Mouse (Mus musculus) erythroblast, embryonic 14.5 days (primary cell): ENCODE measurements at regions not wholly inside any gene's neighbourhood (a gene's known extent, or its start where the extent isn't known, plus 50 kb on each side); places are given as distances from the start of the nearest gene placed in this dataset.

Experiments
- H3K27me3 ChIP-seq: 2 replicates; pipeline ENCODE4 v1.6.1; 2012; ENCODE audit warnings: inconsistent platforms; ENCODE audit not compliant: control insufficient read depth
- H3K36me3 ChIP-seq: 2 replicates; pipeline ENCODE4 v1.6.1; 2012; ENCODE audit warnings: mild to moderate bottlenecking, inconsistent platforms; ENCODE audit not compliant: control insufficient read depth
- H3K4me1 ChIP-seq: 2 replicates; pipeline ENCODE4 v1.6.1; 2012; ENCODE audit warnings: inconsistent platforms; ENCODE audit not compliant: control insufficient read depth
- H3K4me3 ChIP-seq: replicated peaks from 2 replicates; pipeline ENCODE3; 2012; ENCODE audit warnings: moderate library complexity, mild to moderate bottlenecking, inconsistent platforms
- H3K9me3 ChIP-seq: 2 replicates; pipeline ENCODE4 v1.6.1; 2012; ENCODE audit warnings: low read length, inconsistent platforms, mixed read lengths; ENCODE audit not compliant: control insufficient read depth
- GATA1 ChIP-seq: IDR thresholded peaks from 2 replicates; pipeline ENCODE4 v1.6.1; 2012; ENCODE audit warnings: low read length, inconsistent platforms, mixed read lengths
- TAL1 ChIP-seq: IDR thresholded peaks from 3 replicates; pipeline ENCODE4 v1.6.1; 2012; ENCODE audit warnings: low read length, inconsistent platforms, mixed read lengths

DNA sequence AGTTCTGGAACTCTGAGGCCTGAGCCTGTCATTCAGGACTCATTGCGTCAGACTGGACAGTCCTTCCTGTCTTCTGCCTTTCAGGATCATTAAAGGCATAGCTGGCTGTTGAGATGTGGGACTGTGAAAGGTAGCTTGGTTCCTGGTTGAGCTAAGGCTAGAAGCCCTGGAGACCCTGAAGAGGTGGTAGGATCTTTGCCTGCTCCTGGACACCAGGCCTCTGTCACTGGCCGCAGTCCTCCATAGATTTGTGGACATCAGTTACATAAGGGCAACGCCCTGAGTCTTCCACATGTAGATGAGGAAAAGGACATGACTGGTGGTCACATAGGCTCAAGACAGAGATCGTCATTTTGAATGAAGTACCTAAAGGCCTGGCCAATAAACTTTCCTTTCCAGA is 127.9 kb downstream of the Opa1 start:
- Histone ChIP-seq H3K4me1 (no peaks in the 10 kb centered on the region), H3K27me3 (no peaks in the 10 kb centered on the region), H3K4me3 (no peak overlapping the region), H3K9me3 (no peaks in the 10 kb centered on the region), H3K36me3 (no peaks in the 10 kb centered on the region)
- TF ChIP-seq GATA1 (no peak), TAL1 (no peak)

DNA sequence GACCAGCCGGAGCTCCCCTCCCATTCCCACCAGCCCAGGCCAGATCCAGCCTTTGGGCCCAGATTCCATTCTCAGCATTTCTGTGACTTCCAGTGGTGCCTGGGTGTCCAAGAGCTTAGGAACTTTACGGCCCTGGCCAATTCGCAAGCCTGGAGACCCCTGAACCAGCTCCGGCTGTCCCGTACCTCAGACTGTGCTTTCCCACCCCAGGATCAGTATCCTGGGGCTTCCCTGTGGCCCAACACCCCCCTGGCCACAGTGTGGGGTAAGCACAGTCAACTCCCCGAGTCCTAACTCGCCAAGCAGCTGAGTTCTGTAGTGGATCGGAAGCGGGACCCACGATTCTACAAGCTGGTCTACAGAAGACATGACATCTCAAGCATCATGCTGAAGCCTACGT is 128.5 kb downstream of the Opa1 start:
- no peaks in the 10 kb centered on the region for H3K9me3 ChIP-seq
- TF ChIP-seq GATA1: no peak
- TF ChIP-seq TAL1: no peak
- no peaks in the 10 kb centered on the region for H3K36me3 ChIP-seq
- H3K4me3 ChIP-seq: no peak overlapping the region
- H3K4me1 ChIP-seq: no peaks in the 10 kb centered on the region
- no peaks in the 10 kb centered on the region for H3K27me3 ChIP-seq

- Histone ChIP-seq H3K27me3 (no peaks in the 10 kb centered on the region), H3K4me1 (no peaks in the 10 kb centered on the region), H3K4me3 (no peak overlapping the region)
These were observed 129.9 kb downstream of the Opa1 start for GRCm38 (mm10) chr16:29709072-29709471.

DNA sequence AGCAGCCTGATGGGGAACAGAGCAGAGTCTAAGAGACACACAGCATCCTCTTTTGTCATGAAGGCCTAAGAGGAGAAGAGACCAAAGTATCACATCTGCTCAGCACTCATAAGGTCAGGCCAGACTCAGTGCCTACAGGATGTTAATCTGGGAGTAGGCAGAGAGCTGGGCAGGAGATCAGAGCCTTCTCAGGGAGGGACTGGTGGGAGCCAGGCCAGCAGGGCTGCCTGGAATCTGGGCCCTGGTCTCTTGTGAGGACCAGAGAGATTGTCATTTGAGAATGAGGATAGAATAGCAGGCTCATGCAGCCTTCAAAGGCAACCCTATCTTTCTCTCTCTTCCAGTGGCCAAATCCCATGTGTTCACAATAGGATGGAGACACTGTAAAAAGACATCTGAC is 132.3 kb downstream of the Opa1 start:
- Histone ChIP-seq H3K36me3 (no peaks in the 10 kb centered on the region), H3K27me3 (no peaks in the 10 kb centered on the region), H3K4me3 (no peak overlapping the region), H3K9me3 (no peaks in the 10 kb centered on the region), H3K4me1 (no peaks in the 10 kb centered on the region)
- TF ChIP-seq GATA1 (no peak), TAL1 (no peak)

More at GRCm38 (mm10) chr16:29709072-29709471, 129.9 kb downstream of the Opa1 start:
- TF ChIP-seq GATA1 (no peak), TAL1 (no peak)
- Histone ChIP-seq H3K36me3 (no peaks in the 10 kb centered on the region), H3K9me3 (no peaks in the 10 kb centered on the region)

GRCm38 (mm10) chr16:29711912-29712681 is 133.0 kb downstream of the Opa1 start:
- TF ChIP-seq TAL1 (no peak), GATA1 (no peak)
- H3K9me3 ChIP-seq: no peaks in the 10 kb centered on the region
- H3K4me1 ChIP-seq: no peaks in the 10 kb centered on the region
- no peaks in the 10 kb centered on the region for H3K36me3 ChIP-seq
- no peak overlapping the region for H3K4me3 ChIP-seq
- no peaks in the 10 kb centered on the region for H3K27me3 ChIP-seq

DNA sequence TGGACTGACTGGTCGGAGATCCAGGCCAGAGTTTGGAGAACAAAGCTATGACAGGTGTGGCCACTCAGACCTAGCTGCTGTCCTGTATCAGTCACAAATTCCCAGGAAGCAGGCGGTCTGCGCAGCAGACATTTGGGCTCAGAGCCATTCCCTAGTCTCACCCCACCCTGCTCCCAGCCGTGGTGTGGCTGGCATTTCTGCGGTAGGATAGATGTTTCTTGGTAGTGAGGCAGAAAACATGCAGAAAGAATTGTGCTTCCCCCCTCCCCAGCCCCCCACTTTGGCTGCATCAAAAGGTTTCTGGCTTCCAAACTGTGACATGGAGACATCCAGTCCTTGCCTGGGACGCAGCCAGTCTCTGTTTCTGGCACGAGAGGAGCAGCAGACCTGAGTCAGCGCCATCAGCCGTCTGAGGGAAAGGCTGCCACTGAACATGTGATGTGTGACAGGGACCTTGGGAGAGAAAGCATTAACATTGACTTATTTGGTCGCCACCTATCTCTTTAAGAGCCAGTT is 135.5 kb downstream of the Opa1 start:
- H3K36me3 ChIP-seq: no peaks in the 10 kb centered on the region
- no peak overlapping the region for H3K4me3 ChIP-seq
- H3K9me3 ChIP-seq: no peaks in the 10 kb centered on the region
- no peaks in the 10 kb centered on the region for H3K4me1 ChIP-seq
- H3K27me3 ChIP-seq: no peaks in the 10 kb centered on the region
- TF ChIP-seq TAL1 (no peak), GATA1 (no peak)

GRCm38 (mm10) chr16:29718965-29719364 is 139.8 kb downstream of the Opa1 start:
- no peaks in the 10 kb centered on the region for H3K4me1 ChIP-seq

DNA sequence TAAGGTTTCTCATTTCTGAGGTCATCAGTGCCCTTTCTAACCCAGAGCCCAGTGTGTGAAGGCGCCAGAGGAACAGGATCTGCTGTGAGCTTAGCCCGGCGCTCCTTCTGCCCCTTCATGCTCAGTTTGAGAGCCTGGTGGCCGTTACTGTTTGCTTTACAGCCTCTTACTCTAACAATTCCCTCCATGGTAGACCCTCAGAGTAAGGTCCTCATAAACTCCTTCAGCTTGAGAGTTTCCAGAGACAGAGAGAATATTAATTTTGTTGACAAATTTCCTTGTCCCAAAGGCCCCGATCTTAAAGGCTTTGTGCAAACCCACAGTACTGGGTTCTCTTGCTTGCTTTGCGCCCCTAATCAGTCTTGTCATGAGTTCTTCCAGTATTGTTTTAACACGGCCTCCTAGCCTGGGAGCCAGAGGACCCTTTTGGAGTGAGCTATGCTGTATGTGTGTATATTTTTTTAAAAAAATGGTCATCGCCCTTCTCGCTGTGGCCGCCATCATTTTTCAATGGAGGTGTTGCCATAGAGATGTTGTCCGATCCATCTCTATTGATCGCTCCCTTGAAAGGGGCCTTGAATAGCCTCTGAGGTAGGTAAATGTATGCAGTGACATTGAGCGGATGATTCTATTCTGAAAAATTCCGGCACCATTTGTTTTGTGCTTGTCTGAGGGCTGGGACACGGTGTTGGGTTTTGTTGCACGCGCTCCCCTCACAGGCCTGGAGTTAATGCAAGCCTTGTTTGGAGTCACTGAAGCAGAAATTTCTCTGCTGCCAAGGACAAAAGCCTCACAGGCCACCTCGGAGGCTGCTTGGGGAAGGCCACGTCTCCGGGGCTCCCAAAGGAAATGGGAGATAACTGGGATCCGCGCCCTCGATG is 140.7 kb downstream of the Opa1 start:
- Histone ChIP-seq H3K4me1 (no peaks in the 10 kb centered on the region), H3K27me3 (no peaks in the 10 kb centered on the region), H3K9me3 (no peaks in the 10 kb centered on the region), H3K36me3 (no peaks in the 10 kb centered on the region), H3K4me3 (no peak overlapping the region)
- TF ChIP-seq TAL1 (no peak), GATA1 (no peak)

More at GRCm38 (mm10) chr16:29718965-29719364, 139.8 kb downstream of the Opa1 start:
- Histone ChIP-seq H3K36me3 (no peaks in the 10 kb centered on the region), H3K9me3 (no peaks in the 10 kb centered on the region), H3K27me3 (no peaks in the 10 kb centered on the region), H3K4me3 (no peak overlapping the region)
- no peak for TF ChIP-seq TAL1
- no peak for TF ChIP-seq GATA1

DNA sequence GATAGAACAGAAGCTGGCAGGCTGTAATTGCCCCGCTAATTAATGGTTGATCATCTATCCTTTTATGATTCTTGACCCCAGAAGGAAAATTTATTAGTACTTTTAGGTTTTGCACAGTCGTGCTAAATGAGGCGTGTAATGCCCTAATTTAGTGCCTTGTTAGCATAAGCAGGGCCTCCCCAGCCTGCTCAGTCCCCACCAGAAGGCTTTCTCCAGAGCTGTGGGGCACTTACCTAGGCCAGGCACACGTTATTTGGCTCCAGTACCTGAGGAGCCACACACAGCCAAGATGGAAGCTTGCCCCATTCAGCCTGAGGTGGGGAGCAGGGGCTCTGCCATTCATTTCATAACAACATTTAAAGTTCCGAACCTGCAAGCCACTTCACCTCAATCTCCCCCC is 146.0 kb downstream of the Opa1 start:
- no peaks in the 10 kb centered on the region for H3K36me3 ChIP-seq
- H3K27me3 ChIP-seq: peaks cover 2% of the 10 kb centered on the region
- H3K4me1 ChIP-seq: no peaks in the 10 kb centered on the region
- H3K4me3 ChIP-seq: no peak overlapping the region
- TF ChIP-seq GATA1 (no peak), TAL1 (no peak)
- H3K9me3 ChIP-seq: no peaks in the 10 kb centered on the region
